Mouse (Mus musculus): ENCODE results near the gene Sarnp.
"Not testable (repeated sequence)": the region's sequence is repeated elsewhere in the genome, so short reads cannot be mapped to it uniquely, and the experiment has no call there.

The Sarnp gene

GRCm38 (mm10) chr10:128820217-128820616, 3.1 kb downstream of the Sarnp start:
- no peak for DNase-seq (ENCODE audit: low read depth, low spot score)

- DNase-seq (ENCODE audit: low read depth, low spot score) = peak; percentile 98
Observed at GRCm38 (mm10) chr10:128821358-128822056, 4.4 kb downstream of the Sarnp start, which contains the start of gene Ormdl2. Gene Ormdl2 (minus strand): TSS chr10:128821645.

GRCm38 (mm10) chr10:128822135-128822534, 5.0 kb downstream of the Sarnp start:
- DNase-seq (ENCODE audit: low read depth, low spot score) = no peak

GRCm38 (mm10) chr10:128823087-128823486, 6.0 kb downstream of the Sarnp start:
- not testable (repeated sequence) for DNase-seq (ENCODE audit: low read depth, low spot score)

GRCm38 (mm10) chr10:128823821-128824220, 6.7 kb downstream of the Sarnp start:
- no peak for DNase-seq (ENCODE audit: low read depth, low spot score)

- no peak for DNase-seq (ENCODE audit: low read depth, low spot score)
Observed at GRCm38 (mm10) chr10:128837400-128837799, 20.3 kb downstream of the Sarnp start.

GRCm38 (mm10) chr10:128839434-128839833, 22.3 kb downstream of the Sarnp start:
- DNase-seq (ENCODE audit: low read depth, low spot score) = no peak

GRCm38 (mm10) chr10:128840612-128841011, 23.5 kb downstream of the Sarnp start:
- no peak for DNase-seq (ENCODE audit: low read depth, low spot score)

- DNase-seq (ENCODE audit: low read depth, low spot score) = no peak
Observed at GRCm38 (mm10) chr10:128843260-128843659, 26.1 kb downstream of the Sarnp start.

- DNase-seq (ENCODE audit: low read depth, low spot score) = no peak
Observed at GRCm38 (mm10) chr10:128845516-128845915, 28.4 kb downstream of the Sarnp start.

- no peak for DNase-seq (ENCODE audit: low read depth, low spot score)
Observed at GRCm38 (mm10) chr10:128846664-128847063, 29.5 kb downstream of the Sarnp start.

- DNase-seq (ENCODE audit: low read depth, low spot score) = no peak
Observed at GRCm38 (mm10) chr10:128848426-128848825, 31.3 kb downstream of the Sarnp start.

GRCm38 (mm10) chr10:128850339-128850738, 33.2 kb downstream of the Sarnp start:
- DNase-seq (ENCODE audit: low read depth, low spot score) = no peak

GRCm38 (mm10) chr10:128861176-128861575, 44.0 kb downstream of the Sarnp start:
- no peak for DNase-seq (ENCODE audit: low read depth, low spot score)

GRCm38 (mm10) chr10:128866042-128866441, 48.9 kb downstream of the Sarnp start:
- no peak for DNase-seq (ENCODE audit: low read depth, low spot score)

GRCm38 (mm10) chr10:128866518-128866917, 49.4 kb downstream of the Sarnp start:
- DNase-seq (ENCODE audit: low read depth, low spot score) = no peak

GRCm38 (mm10) chr10:128870341-128870740, 53.2 kb downstream of the Sarnp start:
- no peak for DNase-seq (ENCODE audit: low read depth, low spot score)

GRCm38 (mm10) chr10:128878291-128878690, 61.2 kb downstream of the Sarnp start:
- DNase-seq (ENCODE audit: low read depth, low spot score) = no peak

GRCm38 (mm10) chr10:128878811-128879210, 61.7 kb downstream of the Sarnp start:
- DNase-seq (ENCODE audit: low read depth, low spot score) = no peak

GRCm38 (mm10) chr10:128882067-128882466, 64.9 kb downstream of the Sarnp start:
- no peak for DNase-seq (ENCODE audit: low read depth, low spot score)

GRCm38 (mm10) chr10:128888941-128889827, 72.1 kb downstream of the Sarnp start:
- no peak for DNase-seq (ENCODE audit: low read depth, low spot score)

GRCm38 (mm10) chr10:128889846-128890245, 72.7 kb downstream of the Sarnp start:
- DNase-seq (ENCODE audit: low read depth, low spot score) = no peak
